Mouse (Mus musculus) kidney, postnatal 0 days (tissue): ENCODE measurements at regions not wholly inside any gene's neighbourhood (a gene's known extent, or its start where the extent isn't known, plus 50 kb on each side); places are given as distances from the start of the nearest gene placed in this dataset.

ENCODE experiments used
- ATAC-seq: fragments of 200-750 bp; cut with Nextera tagmentation; replicated peaks from 2 replicates; pipeline ENCODE4 v1.8.0; 2017; ENCODE audit warnings: low read depth, moderate number of reproducible peaks, moderate TSS enrichment, moderate library complexity; ENCODE audit not compliant: low FRiP score
- DNase-seq: peaks from one replicate; pipeline ENCODE4 v3.0.0-alpha.2; 2016; ENCODE audit warnings: low spot score
- H3K27ac ChIP-seq: fragments of 300-500 bp; sonication (generic); 2 replicates; pipeline ENCODE4 v1.5.1; 2014; ENCODE audit warnings: mild to moderate bottlenecking
- H3K27me3 ChIP-seq: fragments of 300-500 bp; sonication (generic); 2 replicates; pipeline ENCODE4 v1.6.1; 2014; ENCODE audit warnings: low read length, mixed read lengths; ENCODE audit not compliant: insufficient read depth
- H3K36me3 ChIP-seq: fragments of 300-500 bp; sonication (generic); 2 replicates; pipeline ENCODE4 v1.6.1; 2014; ENCODE audit warnings: low read length, mixed read lengths; ENCODE audit not compliant: insufficient read depth
- H3K4me1 ChIP-seq: fragments of 300-500 bp; sonication (generic); replicated peaks from 2 replicates; pipeline ENCODE4 v1.6.1; 2014; ENCODE audit warnings: antibody characterized with exemption, low read length, mixed read lengths; ENCODE audit not compliant: insufficient read depth
- H3K4me2 ChIP-seq: fragments of 300-500 bp; sonication (generic); 2 replicates; pipeline ENCODE4 v1.6.1; 2014; ENCODE audit warnings: mild to moderate bottlenecking, low read length, moderate library complexity, mixed read lengths
- H3K4me3 ChIP-seq: fragments of 300-500 bp; sonication (generic); replicated peaks from 2 replicates; pipeline ENCODE4 v1.5.1; 2014; ENCODE audit warnings: low read depth, low read length
- H3K9ac ChIP-seq: fragments of 300-500 bp; sonication (generic); 2 replicates; pipeline ENCODE4 v1.6.1; 2014; ENCODE audit warnings: low read depth, low read length
- H3K9me3 ChIP-seq: fragments of 300-500 bp; sonication (generic); replicated peaks from 2 replicates; pipeline ENCODE4 v1.6.1; 2016; ENCODE audit warnings: low read length, inconsistent platforms, mixed read lengths
- CTCF ChIP-seq: IDR thresholded peaks from 2 replicates; pipeline ENCODE4 v1.5.1; 2016; ENCODE audit warnings: antibody characterized with exemption, low read depth, mild to moderate bottlenecking, moderate library complexity
- WGBS: fragments of 180-500 bp; shearing (Covaris S2); extraction: QIAGEN DNeasy Blood & Tissue Kit; methylation state at CpG from one replicate; pipeline ENCODE4 v1.1.7; 2014; 5-methylcytosine and 5-hydroxymethylcytosine counted together

DNA sequence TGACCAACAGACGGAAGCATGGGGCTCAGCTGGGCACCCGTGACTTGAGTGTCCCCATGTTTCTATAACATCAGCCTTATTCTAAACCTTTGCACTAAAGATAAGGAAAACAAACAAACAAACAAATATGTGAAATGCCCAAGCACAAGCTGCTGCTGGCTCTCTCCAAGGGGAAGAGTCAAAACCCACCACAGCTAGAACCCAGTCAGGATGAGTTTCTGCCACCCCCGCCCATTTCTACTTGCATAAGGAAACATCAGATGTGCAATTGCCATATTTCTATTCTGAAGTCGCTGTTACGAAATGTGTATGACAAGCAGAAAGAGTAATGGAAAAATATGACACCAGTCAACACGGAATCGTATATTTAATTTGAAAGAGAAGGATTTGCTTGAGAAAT is 107.5 kb upstream of the Qrfpr start:
- Histone ChIP-seq H3K27me3 (no peaks in the 10 kb centered on the region), H3K9ac (no peak overlapping the region), H3K4me1 (no peaks in the 10 kb centered on the region), H3K36me3 (no peaks in the 10 kb centered on the region), H3K9me3 (no peaks in the 10 kb centered on the region), H3K27ac (no peak overlapping the region), H3K4me2 (no peak overlapping the region), H3K4me3 (no peak overlapping the region)
- no peak for ATAC-seq
- DNase-seq = no peak
- TF ChIP-seq CTCF = no peak
- 82% methylated on average over 7 of the region's 7 CpGs for WGBS

GRCm38 (mm10) chr3:36328927-36329326 is 106.8 kb upstream of the Qrfpr start:
- Histone ChIP-seq H3K4me3 (no peak overlapping the region), H3K4me2 (no peak overlapping the region), H3K4me1 (no peaks in the 10 kb centered on the region), H3K9me3 (no peaks in the 10 kb centered on the region), H3K9ac (no peak overlapping the region), H3K27ac (no peak overlapping the region), H3K27me3 (no peaks in the 10 kb centered on the region), H3K36me3 (no peaks in the 10 kb centered on the region)
- ATAC-seq = no peak
- no peak for TF ChIP-seq CTCF
- 65% methylated on average over 2 of the region's 2 CpGs for WGBS
- DNase-seq = no peak

- no peak for ATAC-seq
Measured at GRCm38 (mm10) chr3:36318635-36319034, 96.5 kb upstream of the Qrfpr start.

GRCm38 (mm10) chr3:36311337-36311736 is 89.2 kb upstream of the Qrfpr start:
- Histone ChIP-seq H3K9ac (no peak overlapping the region), H3K27me3 (no peaks in the 10 kb centered on the region), H3K4me3 (no peak overlapping the region), H3K4me1 (no peaks in the 10 kb centered on the region), H3K27ac (no peak overlapping the region), H3K9me3 (no peaks in the 10 kb centered on the region), H3K4me2 (no peak overlapping the region), H3K36me3 (no peaks in the 10 kb centered on the region)
- no peak for TF ChIP-seq CTCF
- DNase-seq = no peak
- 8% methylated on average over 3 of the region's 3 CpGs for WGBS
- ATAC-seq = no peak

More at GRCm38 (mm10) chr3:36318635-36319034, 96.5 kb upstream of the Qrfpr start:
- Histone ChIP-seq H3K4me2 (no peak overlapping the region), H3K27ac (no peak overlapping the region), H3K27me3 (no peaks in the 10 kb centered on the region), H3K4me1 (no peaks in the 10 kb centered on the region), H3K4me3 (no peak overlapping the region), H3K9ac (no peak overlapping the region), H3K9me3 (no peaks in the 10 kb centered on the region), H3K36me3 (no peaks in the 10 kb centered on the region)
- DNase-seq = no peak
- TF ChIP-seq CTCF = no peak

DNA sequence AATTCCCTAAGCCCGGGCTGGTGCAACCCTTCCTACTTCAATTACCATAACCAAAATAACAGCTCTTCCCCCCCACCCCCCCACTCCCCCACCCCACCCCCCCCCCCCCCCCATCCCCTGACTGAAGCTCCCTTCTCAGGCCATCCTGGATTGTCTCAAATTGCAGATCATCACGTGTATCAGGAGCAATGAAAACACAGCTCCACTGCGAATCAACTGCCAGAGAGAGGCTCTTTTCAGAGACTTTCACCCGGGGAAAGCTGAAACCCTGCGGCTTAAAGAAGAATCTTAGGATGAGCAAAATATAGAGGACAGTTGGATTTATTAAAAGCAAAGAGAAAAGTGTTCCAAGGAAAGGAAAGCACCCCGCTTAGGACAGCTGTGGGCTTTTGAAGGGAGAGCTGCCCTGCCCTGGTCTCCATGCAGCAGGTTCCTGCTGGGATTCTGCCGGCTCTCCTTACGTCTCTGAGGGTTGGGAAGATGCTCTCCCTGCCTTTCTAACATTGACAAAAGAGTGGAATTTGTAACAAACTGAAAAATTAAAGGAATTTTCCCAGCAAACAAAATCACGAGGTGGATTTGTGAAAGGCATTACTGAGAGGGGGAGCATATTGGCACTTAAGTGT is 88.6 kb upstream of the Qrfpr start:
- Histone ChIP-seq H3K4me2 (peak overlapping the region; percentile 21; the same call in 1 of the 2 replicates), H3K27me3 (no peaks in the 10 kb centered on the region), H3K4me1 (no peaks in the 10 kb centered on the region), H3K27ac (no peak overlapping the region), H3K36me3 (no peaks in the 10 kb centered on the region), H3K9ac (no peak overlapping the region), H3K9me3 (no peaks in the 10 kb centered on the region), H3K4me3 (no peak overlapping the region)
- no peak for TF ChIP-seq CTCF
- peak; percentile 32 for DNase-seq
- 0 out of 2 replicates have a peak, but pooled peaks have one; percentile 52 for ATAC-seq
- 4% methylated on average over 9 of the region's 9 CpGs for WGBS

DNA sequence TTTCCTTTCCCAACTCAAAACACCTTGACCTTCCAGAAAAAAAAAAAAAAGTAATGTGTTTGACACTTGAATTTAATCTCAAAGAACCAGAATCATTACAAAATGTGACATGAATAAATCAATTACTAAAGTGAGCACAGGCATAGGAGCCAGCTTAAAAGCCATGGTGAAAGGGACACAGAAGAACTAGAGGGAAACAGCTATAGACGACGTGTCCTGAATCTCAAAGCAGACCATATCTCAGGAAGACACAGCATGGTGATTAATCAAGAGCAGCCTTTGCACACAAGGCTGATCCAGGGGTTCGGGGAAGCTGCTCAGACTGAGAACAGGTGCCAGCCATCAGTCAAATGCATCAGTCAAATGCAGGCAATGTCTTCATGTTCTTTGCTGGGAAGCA is 74.7 kb upstream of the Qrfpr start:
- 65% methylated on average over 3 of the region's 3 CpGs for WGBS
- Histone ChIP-seq H3K9ac (no peak overlapping the region), H3K9me3 (no peaks in the 10 kb centered on the region), H3K36me3 (no peaks in the 10 kb centered on the region), H3K4me2 (no peak overlapping the region), H3K4me3 (no peak overlapping the region), H3K4me1 (no peaks in the 10 kb centered on the region), H3K27ac (no peak overlapping the region), H3K27me3 (no peaks in the 10 kb centered on the region)
- no peak for TF ChIP-seq CTCF
- no peak for ATAC-seq
- no peak for DNase-seq

DNA sequence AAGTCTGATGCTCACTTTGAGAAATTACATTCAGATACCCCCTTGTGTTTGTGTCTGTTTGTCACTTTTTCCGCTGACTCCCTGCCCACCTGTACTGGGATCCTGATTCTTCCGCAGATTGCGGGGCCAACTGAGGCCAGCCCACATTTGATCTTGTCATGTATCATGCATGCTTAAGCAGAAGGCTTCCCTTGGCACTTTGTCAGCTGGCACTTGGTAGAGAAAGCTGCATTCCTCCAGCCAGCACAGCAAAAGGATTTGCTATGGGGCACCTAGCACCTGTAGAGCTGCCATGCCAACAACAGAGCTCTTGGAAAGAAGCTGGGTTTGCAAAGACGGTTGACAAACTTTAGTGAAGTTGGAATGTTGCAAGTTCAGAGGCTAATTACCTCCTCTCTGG is 69.9 kb upstream of the Qrfpr start:
- Histone ChIP-seq H3K4me1 (no peaks in the 10 kb centered on the region), H3K4me3 (no peak overlapping the region), H3K27me3 (no peaks in the 10 kb centered on the region), H3K9ac (no peak overlapping the region), H3K4me2 (no peak overlapping the region), H3K36me3 (no peaks in the 10 kb centered on the region), H3K9me3 (no peaks in the 10 kb centered on the region), H3K27ac (no peak overlapping the region)
- DNase-seq (no peak), ATAC-seq (no peak)
- 95% methylated on average over 4 of the region's 4 CpGs for WGBS
- TF ChIP-seq CTCF = no peak
